In the genomic region with DNA sequence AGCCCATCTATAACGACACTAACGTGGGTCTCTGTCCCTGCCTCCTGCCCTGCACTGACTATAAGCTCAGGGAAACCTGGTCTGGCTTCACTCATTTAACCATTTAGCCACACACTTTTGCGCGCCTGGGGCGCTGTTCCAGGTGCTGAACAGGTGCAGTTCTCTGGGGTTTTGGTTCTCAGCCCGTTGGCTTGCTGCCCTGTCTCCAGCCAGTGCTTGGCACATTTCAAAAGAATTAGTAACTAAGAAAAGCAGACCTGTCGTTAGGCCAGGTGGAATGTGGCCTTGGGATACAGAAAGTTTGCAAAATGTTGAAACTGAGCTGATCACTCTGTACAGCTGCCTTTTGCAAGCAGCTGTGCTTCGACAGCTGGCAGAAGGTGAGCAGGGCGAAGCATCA, we compare ENCODE assay signal across 11 mouse cellular contexts. TPM values are rescaled to one million over a fixed set of nuclear protein-coding genes. Genes with fewer than 3 reads are reported as not detected.
DNase-seq lines count a peak whose midpoint lies in the region; ATAC-seq lines count a peak whose summit lies in the region.
"Had no signal": no experiment of that assay in that cellular context is flagged by ENCODE, and none has a peak within 500 bp of the region (broad histone marks: within the 10 kb centered on the region; RNA-seq: fewer than 3 reads in every experiment).

No protein-coding gene starts in this region.

- peak; percentile 21 for DNase-seq in embryo, embryonic 10 days (ENCODE audit: low spot score)
- no peak for DNase-seq in embryo, embryonic 9.5 days (ENCODE audit: extremely low spot score)
- DNase-seq in 3T3-L1 (ENCODE audit: low read depth, low spot score): peak; percentile 35
- DNase-seq in embryonic facial prominence, embryonic 10.5 days (ENCODE audit: low spot score): peak; percentile 44
- DNase-seq in lung, adult 18-20 months: peak; percentile 36 to 44
- no peak for DNase-seq in layer of hippocampus, postnatal 10 days (ENCODE audit: low spot score in 2 of 2)
- no peak for DNase-seq in frontal cortex, adult 2 months (ENCODE audit: extremely low spot score in 1 of 2, low spot score in 1 of 2)

- H3K27ac ChIP-seq in embryonic facial prominence, embryonic 10.5 days (replicated peaks): no peak overlapping the region

- peaks cover 8% of the 10 kb centered on the region for H3K4me1 ChIP-seq in embryonic facial prominence, embryonic 10.5 days

- 32% methylated on average over 9 of the region's 9 CpGs for WGBS in embryonic facial prominence, embryonic 10.5 days

- no peaks in the 10 kb centered on the region for H3K36me3 ChIP-seq in embryonic facial prominence, embryonic 10.5 days (replicated peaks)

- no peak for ATAC-seq in frontal cortex, adult (ENCODE audit: low TSS enrichment)

- no peak overlapping the region for H3K4me3 ChIP-seq in embryonic facial prominence, embryonic 10.5 days
- H3K4me3 ChIP-seq: megakaryocyte, embryonic 14.5 days had no signal

- peaks cover 7% of the 10 kb centered on the region for H3K27me3 ChIP-seq in embryonic facial prominence, embryonic 10.5 days (replicated peaks; ENCODE audit: low read depth, poor library complexity, severe bottlenecking)

- H3K9me3 ChIP-seq in embryonic facial prominence, embryonic 10.5 days: no peaks in the 10 kb centered on the region
- H3K9me3 ChIP-seq: megakaryocyte, embryonic 14.5 days had no signal

RNA-seq across cellular contexts. Expression of a gene that starts 25.1 kb away (rescaled TPM):
- 89.0 and 93.2 TPM in 2 replicates for polyA plus RNA-seq in embryonic facial prominence, embryonic 10.5 days (2016; fragmentation: Nextera tagmentation; extraction: Ambion mirVana)
- total RNA-seq in layer of hippocampus, postnatal 10 days (2021): 1 to 10 TPM; 8.6 to 8.8 TPM
- polyA plus RNA-seq in frontal cortex, adult 2 months (2012; rRNA removed): 8.7 and 9.2 TPM in 2 replicates

RNA-seq across cellular contexts. Expression of a gene that starts 37.7 kb away (rescaled TPM):
- 2.3 TPM in 2 replicates for polyA plus RNA-seq in embryonic facial prominence, embryonic 10.5 days (2016; fragmentation: Nextera tagmentation; extraction: Ambion mirVana)
- 10 to 100 TPM in 1 of 2 experiments, 1 to 10 TPM in 1; 9.4 to 10.2 TPM for total RNA-seq in layer of hippocampus, postnatal 10 days (2021)
- polyA plus RNA-seq in frontal cortex, adult 2 months (2012; rRNA removed): 3.3 and 4.6 TPM in 2 replicates
- total RNA-seq: CH12.LX; hematopoietic stem cell, adult 5-6 weeks had no signal

RNA-seq across cellular contexts. Expression of a gene that starts 49.4 kb away (rescaled TPM):
- polyA plus RNA-seq in embryonic facial prominence, embryonic 10.5 days (2016; fragmentation: Nextera tagmentation; extraction: Ambion mirVana): 120 and 121 TPM in 2 replicates
- total RNA-seq in layer of hippocampus, postnatal 10 days (2021): 10 to 100 TPM; 51.7 to 57.0 TPM
- 33.2 and 44.4 TPM in 2 replicates for polyA plus RNA-seq in frontal cortex, adult 2 months (2012; rRNA removed)

Comparison
In these comparisons a context has a peak if more than half of its experiments do, and no peak if none do; other contexts are left out.
1. DNase-seq: peak in embryo, embryonic 10 days (single experiment), 3T3-L1 (single experiment), embryonic facial prominence, embryonic 10.5 days (single experiment) and lung, adult 18-20 months (2 of 2); none in embryo, embryonic 9.5 days (single experiment), layer of hippocampus, postnatal 10 days (0 of 2) and frontal cortex, adult 2 months (0 of 2).